Mouse (Mus musculus) small intestine, adult 2 months (tissue): Measurements from ENCODE around the gene Fabp6. TPM values are rescaled to one million over a fixed set of nuclear protein-coding genes. Genes with fewer than 3 reads are reported as not detected.
A peak's percentile ranks its signal among the peaks of the same experiment; 100 is the strongest.

Source experiments
- H3K27ac ChIP-seq: fragments of 200-500 bp; 2 replicates; pipeline ENCODE4 v1.5.1; 2012; ENCODE audit warnings: low read depth, low read length, control low read depth, inconsistent platforms; ENCODE audit not compliant: insufficient read depth
- H3K27me3 ChIP-seq: fragments of 200-500 bp; 2 replicates; pipeline ENCODE4 v1.6.1; 2012; ENCODE audit warnings: mild to moderate bottlenecking, moderate library complexity, low read length, inconsistent platforms; ENCODE audit not compliant: control insufficient read depth, insufficient read depth
- H3K36me3 ChIP-seq: fragments of 200-500 bp; 2 replicates; pipeline ENCODE4 v1.6.1; 2012; ENCODE audit warnings: mild to moderate bottlenecking, low read length, control low read depth, inconsistent platforms; ENCODE audit not compliant: control insufficient read depth, insufficient read depth
- H3K4me1 ChIP-seq: fragments of 200-500 bp; 2 replicates; pipeline ENCODE4 v1.6.1; 2012; ENCODE audit warnings: low read length, inconsistent platforms, mixed read lengths; ENCODE audit not compliant: control insufficient read depth, insufficient read depth, insufficient read length
- H3K4me3 ChIP-seq: fragments of 200-500 bp; 2 replicates; pipeline ENCODE4 v1.5.1; 2012; ENCODE audit warnings: low read depth, mild to moderate bottlenecking, control low read depth, inconsistent platforms, low read length, moderate library complexity
- CTCF ChIP-seq: fragments of 200-500 bp; IDR thresholded peaks from 2 replicates; pipeline ENCODE4 v1.5.1; 2012; ENCODE audit warnings: low read depth, mild to moderate bottlenecking, control low read depth, inconsistent platforms, low read length, moderate library complexity, mixed read lengths; ENCODE audit not compliant: insufficient replicate concordance, insufficient read length; ENCODE audit errors: extremely low read depth
- POLR2A ChIP-seq: fragments of 200-500 bp; IDR thresholded peaks from 2 replicates; pipeline ENCODE4 v1.6.1; 2012; ENCODE audit warnings: low read depth, mild to moderate bottlenecking, control low read depth, inconsistent platforms, low read length, moderate library complexity
- WGBS: fragments of 180-500 bp; shearing (Covaris S2); methylation state at CpG from one replicate; pipeline ENCODE4 v1.1.7; 2018; 5-methylcytosine and 5-hydroxymethylcytosine counted together
- polyA plus RNA-seq: library from polyadenylated mRNA; depleted of rRNA; stranded (reverse); fragments of >200 nt; gene quantifications from 2 replicates; pipeline ENCODE4 v1.2.3, GENCODE M21; 2012

Fabp6 gene
- polyA plus RNA-seq, 1 experiment: 6.0 TPM

GRCm38 (mm10) chr11:43632566-43632965 lies 31.2 kb upstream of the Fabp6 start:
- H3K27ac ChIP-seq: no peak overlapping the region

DNA sequence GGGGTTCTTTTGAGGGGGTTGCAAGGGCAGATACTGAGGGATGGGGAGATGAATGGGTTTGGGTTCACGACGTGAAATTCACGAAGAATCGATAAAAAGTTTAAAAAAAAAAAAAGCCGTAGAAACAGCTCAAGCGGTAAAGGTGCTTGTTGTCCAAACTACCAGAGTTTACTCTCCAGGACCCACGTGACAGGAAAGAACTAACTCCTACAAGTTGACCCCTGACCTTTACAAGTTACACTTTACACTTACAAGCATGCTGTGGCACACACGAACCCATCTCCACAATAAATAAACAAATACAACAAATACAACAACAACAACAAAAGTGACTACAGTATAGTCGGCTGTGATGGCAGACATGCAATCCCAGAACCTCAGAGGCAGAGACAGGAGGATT lies 30.3 kb upstream of the Fabp6 start:
- Histone ChIP-seq H3K4me1 (peaks cover 17% of the 10 kb centered on the region), H3K27ac (no peak overlapping the region), H3K36me3 (no peaks in the 10 kb centered on the region), H3K4me3 (no peak overlapping the region), H3K27me3 (no peaks in the 10 kb centered on the region)
- TF ChIP-seq POLR2A (no peak), CTCF (no peak)
- WGBS: 87% methylated on average over 9 of the region's 9 CpGs

More at GRCm38 (mm10) chr11:43632566-43632965, 31.2 kb upstream of the Fabp6 start:
- no peaks in the 10 kb centered on the region for H3K36me3 ChIP-seq
- peaks cover 14% of the 10 kb centered on the region for H3K4me1 ChIP-seq
- H3K4me3 ChIP-seq: no peak overlapping the region
- 39% methylated on average over 4 of the region's 4 CpGs for WGBS
- TF ChIP-seq POLR2A (no peak), CTCF (no peak)
- H3K27me3 ChIP-seq: no peaks in the 10 kb centered on the region

DNA sequence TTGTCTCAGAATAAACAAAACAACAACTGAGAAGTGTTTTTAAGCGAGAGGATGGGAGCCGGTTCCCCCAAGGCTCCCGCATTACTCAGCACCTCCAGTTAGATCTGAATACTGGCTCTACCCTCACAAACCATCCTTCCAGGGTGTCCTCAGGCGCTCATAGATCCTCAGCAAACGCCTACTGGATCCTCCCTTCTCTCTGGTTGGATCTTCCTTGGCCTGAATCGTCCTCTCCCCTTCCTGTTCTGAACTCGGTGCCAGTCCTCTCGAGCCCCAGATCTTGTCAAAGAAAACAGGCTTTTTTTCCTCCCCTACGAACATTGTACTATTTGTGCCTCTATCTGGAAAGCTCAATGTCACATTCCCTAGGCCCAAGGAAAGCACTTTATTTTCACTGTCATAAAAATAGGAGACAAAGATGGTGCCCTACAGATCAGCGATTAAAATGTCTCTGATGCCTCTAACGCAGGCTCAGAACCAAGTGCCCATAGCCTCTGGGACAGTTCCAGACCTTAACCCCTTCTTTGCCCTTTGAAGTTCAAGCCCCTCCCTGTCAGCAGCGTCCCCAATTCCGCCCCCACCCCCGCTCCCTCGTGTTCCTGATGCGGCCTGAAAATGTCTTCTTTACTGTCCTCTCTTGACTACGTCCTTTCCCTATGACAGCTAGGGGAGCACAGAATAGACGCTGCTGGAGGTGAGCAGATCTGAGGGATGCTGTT lies 25.7 kb upstream of the Fabp6 start:
- H3K27ac ChIP-seq: peak overlapping the region; percentile 23; the same call in 1 of the 2 replicates
- TF ChIP-seq POLR2A: no peak
- no peak for TF ChIP-seq CTCF
- H3K4me1 ChIP-seq: peaks cover 13% of the 10 kb centered on the region; the same call in 1 of the 2 replicates
- no peaks in the 10 kb centered on the region for H3K27me3 ChIP-seq
- H3K4me3 ChIP-seq: no peak overlapping the region
- H3K36me3 ChIP-seq: no peaks in the 10 kb centered on the region
- WGBS: 44% methylated on average over 18 of the region's 18 CpGs

DNA sequence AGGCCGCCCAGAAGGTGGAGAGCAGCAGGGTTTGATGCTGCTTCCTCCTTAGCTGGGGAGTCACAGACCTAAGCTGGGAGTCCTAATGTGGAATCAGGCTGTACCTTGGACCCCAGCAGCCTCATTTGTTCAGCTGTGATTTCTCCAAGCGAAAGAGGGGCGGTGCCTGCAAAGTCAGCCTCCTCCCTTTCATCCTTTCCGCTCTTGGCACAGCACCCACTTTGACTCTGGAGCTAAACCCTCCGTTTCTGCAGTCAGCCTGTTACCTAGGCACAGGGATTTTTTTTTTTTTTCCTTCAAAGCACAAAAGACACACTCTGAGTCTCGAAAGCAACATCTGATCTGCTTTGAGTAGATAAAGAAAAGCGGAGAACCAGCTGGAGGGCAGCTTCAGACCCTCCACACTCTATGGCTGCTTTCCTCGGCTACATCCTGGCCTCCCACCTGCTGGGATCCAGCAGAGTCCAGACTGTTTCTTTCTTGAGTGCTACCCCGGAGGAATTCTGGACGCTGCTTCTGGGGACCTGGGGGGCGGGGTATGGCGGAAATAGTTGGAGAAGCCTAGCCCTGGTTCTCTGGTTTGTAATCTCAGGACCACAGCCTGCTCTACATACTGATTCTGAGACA lies 25.1 kb upstream of the Fabp6 start:
- Histone ChIP-seq H3K36me3 (no peaks in the 10 kb centered on the region), H3K4me3 (peak overlapping the region; percentile 18), H3K27ac (peak overlapping the region; percentile 48), H3K4me1 (peaks cover 15% of the 10 kb centered on the region; the same call in 1 of the 2 replicates), H3K27me3 (no peaks in the 10 kb centered on the region)
- 15% methylated on average over 12 of the region's 12 CpGs for WGBS
- TF ChIP-seq POLR2A: no peak
- TF ChIP-seq CTCF: no peak

- WGBS: 78% methylated on average over 1 of the region's 1 CpGs
- TF ChIP-seq CTCF: no peak
- no peak for TF ChIP-seq POLR2A
- Histone ChIP-seq H3K4me3 (no peak overlapping the region), H3K27me3 (no peaks in the 10 kb centered on the region), H3K27ac (no peak overlapping the region), H3K4me1 (peaks cover 10% of the 10 kb centered on the region; the same call in 1 of the 2 replicates), H3K36me3 (no peaks in the 10 kb centered on the region)
Observed at GRCm38 (mm10) chr11:43624341-43624740, 23.0 kb upstream of the Fabp6 start.

GRCm38 (mm10) chr11:43621769-43622168 lies 20.4 kb upstream of the Fabp6 start:
- WGBS: 29% methylated on average over 5 of the region's 5 CpGs
- peaks cover 8% of the 10 kb centered on the region; the same call in 1 of the 2 replicates for H3K4me1 ChIP-seq
- TF ChIP-seq CTCF (no peak), POLR2A (no peak)
- no peak overlapping the region for H3K27ac ChIP-seq
- H3K36me3 ChIP-seq: no peaks in the 10 kb centered on the region
- no peak overlapping the region for H3K4me3 ChIP-seq
- H3K27me3 ChIP-seq: no peaks in the 10 kb centered on the region

GRCm38 (mm10) chr11:43618403-43618802 lies 17.1 kb upstream of the Fabp6 start:
- no peaks in the 10 kb centered on the region for H3K36me3 ChIP-seq
- WGBS: 72% methylated on average over 7 of the region's 7 CpGs
- H3K27ac ChIP-seq: no peak overlapping the region
- H3K27me3 ChIP-seq: no peaks in the 10 kb centered on the region
- H3K4me1 ChIP-seq: peaks cover 2% of the 10 kb centered on the region; the same call in 1 of the 2 replicates
- no peak overlapping the region for H3K4me3 ChIP-seq
- TF ChIP-seq CTCF (no peak), POLR2A (no peak)
